Mouse (Mus musculus): Measurements from ENCODE around the gene Sema6b. TPM values are rescaled to one million over a fixed set of nuclear protein-coding genes. Genes with fewer than 3 reads are reported as not detected.

The Sema6b gene
- polyA plus RNA-seq, 1 experiment, result 0.21 TPM

DNA sequence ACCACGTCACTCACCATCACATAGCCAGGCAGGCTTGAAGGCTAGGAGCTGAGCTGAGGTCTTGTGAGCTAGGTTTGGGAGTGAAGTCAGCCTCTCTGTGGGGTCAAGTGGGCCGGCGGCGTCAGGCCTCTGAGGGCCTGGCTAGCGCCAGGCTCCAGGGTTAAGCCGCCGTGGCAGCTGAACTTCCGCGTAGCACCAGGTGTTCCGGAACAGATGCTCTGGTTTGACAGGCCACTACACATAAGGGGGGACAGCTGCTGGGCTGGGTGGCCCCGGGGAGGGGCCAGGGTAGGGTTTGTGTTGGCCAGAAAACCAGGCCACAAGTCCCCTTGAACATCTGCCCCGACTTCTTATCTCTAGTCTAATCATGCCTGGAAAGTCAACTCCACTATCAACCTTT, 7.3 kb upstream of the Sema6b start:
- no peak for TF ChIP-seq POLR2A (IDR thresholded peaks at IDR 0.05; ENCODE audit: low read depth, low read length)
- no peak for TF ChIP-seq CTCF (IDR thresholded peaks at IDR 0.05; ENCODE audit: borderline replicate concordance, insufficient read depth, low read length)
- no peaks in the 10 kb centered on the region for H3K4me1 ChIP-seq (ENCODE audit: control insufficient read depth, insufficient read depth, low read length)
- no peak overlapping the region for H3K27ac ChIP-seq (ENCODE audit: insufficient read depth, low read length)
- H3K4me3 ChIP-seq (ENCODE audit: insufficient read depth, low read length), result no peak overlapping the region

DNA sequence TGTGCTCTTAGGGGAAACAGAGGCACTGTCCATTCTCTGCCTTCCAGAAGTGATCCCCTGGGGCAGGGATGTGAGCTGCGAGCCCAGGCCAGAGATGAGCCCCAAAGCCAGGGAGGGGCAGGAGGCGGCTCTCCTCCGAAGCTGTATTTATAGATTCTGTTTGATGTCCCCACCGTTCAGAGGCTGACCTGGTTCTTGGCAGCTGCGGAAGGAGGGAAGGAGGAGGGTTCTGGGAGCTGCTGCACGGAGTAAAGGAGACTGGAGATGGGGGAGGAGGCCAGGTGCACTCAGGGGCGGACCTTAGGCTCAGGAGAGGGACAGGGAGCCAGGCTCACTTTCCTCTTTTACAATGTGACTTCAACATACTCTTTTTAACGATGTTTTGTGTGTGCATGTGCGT, 6.0 kb upstream of the Sema6b start:
- no peak overlapping the region for H3K4me3 ChIP-seq (ENCODE audit: insufficient read depth, low read length)
- no peak overlapping the region for H3K27ac ChIP-seq (ENCODE audit: insufficient read depth, low read length)
- H3K4me1 ChIP-seq (ENCODE audit: control insufficient read depth, insufficient read depth, low read length), result no peaks in the 10 kb centered on the region
- TF ChIP-seq POLR2A (IDR thresholded peaks at IDR 0.05; ENCODE audit: low read depth, low read length) (no peak), CTCF (IDR thresholded peaks at IDR 0.05; ENCODE audit: borderline replicate concordance, insufficient read depth, low read length) (no peak)

DNA sequence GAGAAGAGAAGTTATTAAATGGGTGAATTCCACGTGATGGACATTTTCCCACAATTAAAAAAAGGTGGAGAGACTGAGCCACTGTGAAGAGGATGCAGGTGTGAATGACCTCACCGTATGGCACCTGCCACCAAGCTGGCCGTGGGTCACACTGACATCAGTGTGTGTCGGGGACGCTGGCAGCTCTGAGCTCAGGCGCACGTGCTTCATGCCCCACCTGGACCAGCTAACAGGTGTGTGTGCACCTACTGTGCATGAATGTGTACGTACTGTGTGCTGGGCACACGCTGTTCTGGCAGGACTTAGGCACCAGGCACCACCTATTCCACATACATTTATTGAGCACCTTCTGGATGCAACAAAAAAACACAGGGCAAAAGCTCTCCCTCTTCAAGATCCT, 4.4 kb upstream of the Sema6b start:
- Histone ChIP-seq H3K27ac (ENCODE audit: insufficient read depth, low read length) (no peak overlapping the region), H3K4me1 (ENCODE audit: control insufficient read depth, insufficient read depth, low read length) (no peaks in the 10 kb centered on the region), H3K4me3 (ENCODE audit: insufficient read depth, low read length) (no peak overlapping the region)
- TF ChIP-seq POLR2A (IDR thresholded peaks at IDR 0.05; ENCODE audit: low read depth, low read length) (no peak), CTCF (IDR thresholded peaks at IDR 0.05; ENCODE audit: borderline replicate concordance, insufficient read depth, low read length) (no peak)

DNA sequence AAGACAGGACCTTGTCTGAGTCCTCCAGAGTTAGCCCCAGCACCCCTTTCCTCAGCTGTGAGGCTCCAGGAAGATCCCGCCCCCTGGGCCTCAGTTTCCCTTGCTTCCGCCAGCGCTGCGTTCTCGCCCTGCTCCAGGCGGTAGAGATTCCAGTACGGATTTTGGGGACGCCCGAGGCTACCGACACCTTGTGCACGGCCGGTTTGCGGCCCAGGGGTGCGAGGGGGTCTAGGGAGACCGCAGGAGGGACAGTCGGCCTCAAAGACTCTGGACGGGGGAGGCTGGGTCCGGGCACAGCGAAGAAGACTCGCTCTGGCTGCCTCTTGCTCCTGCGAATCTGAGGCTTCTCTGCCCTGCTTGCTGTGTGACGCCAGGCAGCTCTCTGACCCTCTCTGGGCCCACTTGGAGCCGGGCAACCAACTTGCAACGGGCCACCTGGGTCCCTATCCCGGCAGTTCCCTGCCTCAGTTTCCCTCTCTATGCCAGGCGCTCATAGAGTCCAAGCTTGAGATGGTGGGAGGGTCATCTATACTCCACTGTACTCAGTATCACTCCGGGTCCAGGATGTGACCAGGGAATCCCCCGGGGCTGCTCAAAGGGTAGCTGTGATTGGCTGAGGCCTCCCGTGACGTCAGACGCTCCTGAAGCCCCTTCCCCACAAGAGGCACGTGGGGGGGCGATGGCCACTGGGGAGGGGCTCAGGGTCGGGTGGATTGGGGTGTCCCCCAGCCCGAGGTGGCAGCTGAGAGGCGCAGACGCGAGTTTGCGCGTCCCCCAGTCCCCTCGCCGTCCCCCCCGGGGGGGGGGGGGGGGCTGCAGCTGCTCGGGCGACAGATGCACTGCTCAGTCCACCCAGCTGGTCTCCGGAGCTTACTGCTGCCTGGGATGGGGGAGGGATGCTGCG, 1.8 kb upstream of the Sema6b start:
- Histone ChIP-seq H3K4me3 (ENCODE audit: insufficient read depth, low read length) (no peak overlapping the region), H3K27ac (ENCODE audit: insufficient read depth, low read length) (no peak overlapping the region), H3K4me1 (ENCODE audit: control insufficient read depth, insufficient read depth, low read length) (no peaks in the 10 kb centered on the region)
- TF ChIP-seq POLR2A (IDR thresholded peaks at IDR 0.05; ENCODE audit: low read depth, low read length), result no peak
- TF ChIP-seq CTCF (IDR thresholded peaks at IDR 0.05; ENCODE audit: borderline replicate concordance, insufficient read depth, low read length), result no peak

DNA sequence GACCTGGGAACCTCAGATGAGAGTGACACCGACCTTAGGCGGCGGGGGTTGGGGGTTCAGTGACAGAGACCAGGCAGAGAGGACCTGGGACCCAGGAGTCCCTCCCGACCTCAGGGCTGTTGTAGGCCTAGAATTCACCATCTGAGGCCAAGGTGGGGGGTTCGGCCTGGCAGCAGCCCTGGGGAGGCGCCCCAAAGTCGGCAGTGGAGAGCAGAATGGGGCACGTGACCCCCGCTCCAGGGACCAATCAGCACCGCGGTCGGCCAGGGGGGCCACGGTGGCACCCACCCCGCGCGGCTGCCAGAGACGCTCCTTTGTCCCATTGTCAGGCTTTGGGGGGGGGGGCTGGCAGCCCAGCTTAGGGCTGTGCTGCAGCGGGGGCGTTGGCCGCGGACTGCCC, 788 bp downstream of the Sema6b start:
- no peak overlapping the region; the same call in 1 of the 2 replicates for H3K4me3 ChIP-seq (ENCODE audit: insufficient read depth, low read length)
- no peak overlapping the region for H3K27ac ChIP-seq (ENCODE audit: insufficient read depth, low read length)
- H3K4me1 ChIP-seq (ENCODE audit: control insufficient read depth, insufficient read depth, low read length), result peaks cover 2% of the 10 kb centered on the region; the same call in 1 of the 2 replicates

DNA sequence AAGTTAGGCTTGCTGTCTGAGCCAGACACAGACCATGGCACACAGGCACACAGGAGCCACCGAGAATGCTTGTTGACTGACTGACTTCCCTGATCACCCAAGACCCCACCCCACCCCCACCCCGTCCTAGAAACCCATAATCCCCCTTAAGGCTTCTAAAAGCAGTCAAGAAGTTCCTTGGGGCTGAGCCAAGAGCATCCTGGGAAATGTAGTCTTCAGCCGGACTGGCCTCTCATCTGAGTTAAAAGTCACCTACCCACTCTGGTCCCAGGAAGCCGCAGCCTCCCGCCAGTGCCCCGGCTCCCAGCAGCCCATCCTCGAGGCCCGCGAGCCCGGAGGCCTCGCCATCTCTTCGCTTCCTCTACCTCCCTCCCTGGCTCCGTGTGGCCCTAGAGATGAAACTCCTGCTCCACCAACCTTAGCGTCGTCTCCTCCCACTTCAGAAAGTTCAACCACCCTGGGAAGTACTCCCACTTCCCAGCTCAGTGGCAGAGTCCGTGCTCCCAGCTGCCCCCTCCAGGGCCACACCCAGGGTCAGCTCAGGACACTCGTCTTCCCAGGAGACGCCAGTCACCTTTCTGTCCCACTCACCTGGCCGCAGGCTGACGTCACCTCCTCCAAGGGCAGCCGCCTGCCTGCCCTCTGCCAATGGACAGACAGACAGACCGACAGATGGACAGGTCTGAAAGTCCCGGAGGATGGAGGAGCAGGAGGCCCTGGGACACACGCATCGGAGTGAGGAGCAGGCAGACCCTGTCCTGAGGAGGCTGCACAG, 2.1 kb downstream of the Sema6b start:
- Histone ChIP-seq H3K27ac (ENCODE audit: insufficient read depth, low read length) (no peak overlapping the region), H3K4me3 (ENCODE audit: insufficient read depth, low read length) (no peak overlapping the region), H3K4me1 (ENCODE audit: control insufficient read depth, insufficient read depth, low read length) (peaks cover 3% of the 10 kb centered on the region; the same call in 1 of the 2 replicates)
- TF ChIP-seq POLR2A (IDR thresholded peaks at IDR 0.05; ENCODE audit: low read depth, low read length) (no peak), CTCF (IDR thresholded peaks at IDR 0.05; ENCODE audit: borderline replicate concordance, insufficient read depth, low read length) (no peak)

More for the DNA sequence above, 788 bp downstream of the Sema6b start:
- TF ChIP-seq POLR2A (IDR thresholded peaks at IDR 0.05; ENCODE audit: low read depth, low read length), result no peak
- TF ChIP-seq CTCF (IDR thresholded peaks at IDR 0.05; ENCODE audit: borderline replicate concordance, insufficient read depth, low read length), result no peak

DNA sequence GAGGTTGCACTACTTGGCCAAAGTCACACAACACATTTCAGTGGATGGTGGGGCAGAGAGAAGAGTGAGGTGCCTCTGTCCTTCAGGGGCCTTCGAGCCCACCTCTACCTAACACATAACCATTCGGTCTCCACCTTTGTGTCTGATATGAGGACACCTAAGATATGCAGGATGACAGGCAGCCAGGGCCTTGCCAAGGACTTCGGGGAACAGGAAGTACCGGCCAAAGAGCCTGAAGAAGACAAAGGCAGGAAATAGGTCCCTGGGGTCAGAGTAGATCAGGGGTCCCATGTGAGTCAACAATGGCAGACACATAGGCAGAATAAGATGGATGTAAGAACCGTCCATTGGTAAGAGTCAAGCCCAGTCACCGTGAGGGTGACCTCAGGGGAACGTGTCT, 3.6 kb downstream of the Sema6b start:
- peaks cover 3% of the 10 kb centered on the region; the same call in 1 of the 2 replicates for H3K4me1 ChIP-seq (ENCODE audit: control insufficient read depth, insufficient read depth, low read length)
- TF ChIP-seq CTCF (IDR thresholded peaks at IDR 0.05; ENCODE audit: borderline replicate concordance, insufficient read depth, low read length) (no peak), POLR2A (IDR thresholded peaks at IDR 0.05; ENCODE audit: low read depth, low read length) (no peak)
- H3K27ac ChIP-seq (ENCODE audit: insufficient read depth, low read length), result no peak overlapping the region
- no peak overlapping the region for H3K4me3 ChIP-seq (ENCODE audit: insufficient read depth, low read length)

DNA sequence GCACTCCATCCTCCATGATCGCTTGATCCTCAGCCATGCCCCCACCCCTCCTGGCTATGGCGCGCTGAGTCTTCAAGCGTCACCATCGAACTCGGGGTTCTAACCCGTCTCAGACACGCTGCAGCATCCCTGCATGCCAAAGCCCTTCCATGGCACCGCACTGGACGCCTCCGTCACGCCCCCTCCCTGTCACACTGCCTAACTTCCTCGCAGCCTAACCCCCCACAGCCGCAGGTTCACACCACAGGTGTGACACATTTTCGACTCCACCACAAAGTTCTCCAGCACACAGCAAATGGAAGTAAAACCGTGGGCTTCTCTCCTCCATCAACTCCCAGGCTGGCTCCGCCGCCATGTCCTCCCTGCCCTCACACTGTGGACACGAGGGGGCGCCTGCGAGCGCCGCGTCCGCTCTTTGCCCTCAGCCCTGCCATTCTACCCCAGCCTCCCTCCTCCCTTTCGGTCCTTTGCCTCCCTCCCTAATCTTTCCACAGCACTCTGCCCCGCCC, 5.6 kb downstream of the Sema6b start:
- no peak overlapping the region for H3K27ac ChIP-seq (ENCODE audit: insufficient read depth, low read length)
- H3K4me1 ChIP-seq (ENCODE audit: control insufficient read depth, insufficient read depth, low read length), result peaks cover 3% of the 10 kb centered on the region; the same call in 1 of the 2 replicates
- 0 out of 2 replicates have a peak overlapping the region, but pooled peaks have one; percentile 17 for H3K4me3 ChIP-seq (ENCODE audit: insufficient read depth, low read length)
- TF ChIP-seq POLR2A (IDR thresholded peaks at IDR 0.05; ENCODE audit: low read depth, low read length) (no peak), CTCF (IDR thresholded peaks at IDR 0.05; ENCODE audit: borderline replicate concordance, insufficient read depth, low read length) (peak; percentile 81)

DNA sequence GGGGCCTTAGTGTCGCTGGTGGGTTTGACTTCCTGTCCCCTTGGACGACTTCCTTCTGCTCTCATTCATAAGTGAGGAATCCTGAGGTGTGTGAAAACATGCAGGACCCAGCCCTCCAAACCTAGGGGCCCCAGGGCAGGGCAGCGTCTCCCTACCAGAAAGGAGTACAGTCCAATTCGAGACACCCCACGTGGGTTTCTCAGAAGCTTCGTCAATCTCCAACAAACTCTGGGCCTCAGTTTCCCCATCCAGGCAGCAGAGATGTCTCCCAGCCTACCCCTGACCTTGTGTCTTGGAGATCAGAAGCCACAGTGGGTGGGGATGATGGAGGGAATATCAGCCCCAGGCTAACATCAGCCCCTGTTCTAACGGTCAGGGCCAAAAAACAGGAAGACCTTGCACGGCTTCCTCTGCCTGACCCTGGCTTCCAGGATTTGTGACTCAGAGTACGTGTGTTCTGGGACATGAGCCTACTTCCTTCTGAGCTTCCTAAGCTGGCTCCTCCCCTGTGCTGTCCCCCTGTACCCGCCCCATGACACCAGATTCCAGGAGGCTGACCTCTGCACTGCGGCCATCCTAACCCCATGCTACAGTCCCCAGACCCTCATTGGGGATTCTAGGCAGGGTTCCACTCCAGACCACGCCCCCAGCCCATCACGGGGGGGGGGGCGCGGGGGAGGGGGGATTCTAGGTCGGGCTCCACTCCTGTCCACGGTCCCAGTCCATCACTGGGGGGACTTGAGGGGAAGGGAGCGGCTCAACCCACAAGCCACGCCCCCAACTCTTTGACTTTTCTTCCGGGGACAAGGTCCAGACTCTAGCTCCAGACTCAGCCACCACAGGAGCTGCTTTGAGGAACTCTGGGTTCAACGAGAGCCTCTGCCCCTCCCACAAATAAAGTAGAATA, 6.4 kb downstream of the Sema6b start:
- TF ChIP-seq CTCF (IDR thresholded peaks at IDR 0.05; ENCODE audit: borderline replicate concordance, insufficient read depth, low read length) (no peak), POLR2A (IDR thresholded peaks at IDR 0.05; ENCODE audit: low read depth, low read length) (0 out of 2 replicates have a peak, but pooled peaks have one; percentile 14)
- Histone ChIP-seq H3K4me3 (ENCODE audit: insufficient read depth, low read length) (no peak overlapping the region), H3K4me1 (ENCODE audit: control insufficient read depth, insufficient read depth, low read length) (peaks cover 3% of the 10 kb centered on the region; the same call in 1 of the 2 replicates), H3K27ac (ENCODE audit: insufficient read depth, low read length) (no peak overlapping the region)
